Mouse (Mus musculus) ES-E14 (cell line): ENCODE data around the gene Pou6f1. TPM values are rescaled to one million over a fixed set of nuclear protein-coding genes. Genes with fewer than 3 reads are reported as not detected.

ENCODE experiments used
- DNase-seq: peaks from one replicate; pipeline ENCODE4 v3.0.0-alpha.2; 2013; ENCODE audit warnings: low read depth, low spot score
- H3K27ac ChIP-seq: 2 replicates; pipeline ENCODE4 v1.5.1; 2012; ENCODE audit warnings: low read depth, mild to moderate bottlenecking, low read length, moderate library complexity, mixed read lengths; ENCODE audit not compliant: poor library complexity, insufficient read depth, severe bottlenecking
- H3K36me3 ChIP-seq: 2 replicates; pipeline ENCODE4 v1.6.1; 2012; ENCODE audit warnings: mild to moderate bottlenecking, low read length, moderate library complexity, mixed read lengths; ENCODE audit not compliant: control insufficient read depth, poor library complexity, insufficient read depth, severe bottlenecking
- H3K4me1 ChIP-seq, 2 experiments: fragments of 150-350 bp in 1 of 2; sonication (generic) in 1 of 2; 2 replicates each; pipeline ENCODE4 v1.6.1; 2012; ENCODE audit warnings: low read length in 2 of 2, mild to moderate bottlenecking in 1 of 2, mixed read lengths in 1 of 2; ENCODE audit not compliant: control insufficient read depth in 2 of 2, insufficient read depth in 2 of 2, poor library complexity in 1 of 2
- H3K4me3 ChIP-seq, 2 experiments: fragments of 150-350 bp in 1 of 2; sonication (generic) in 1 of 2; 2 replicates each; pipeline ENCODE4 v1.5.1; 2012; ENCODE audit warnings: low read length in 2 of 2, low read depth in 1 of 2, mild to moderate bottlenecking in 1 of 2, mixed read lengths in 1 of 2; ENCODE audit not compliant: insufficient read depth in 1 of 2, poor library complexity in 1 of 2, severe bottlenecking in 1 of 2
- H3K9ac ChIP-seq: 2 replicates; pipeline ENCODE4 v1.6.1; 2012; ENCODE audit warnings: low read depth, mild to moderate bottlenecking, low read length, mixed read lengths; ENCODE audit not compliant: poor library complexity, insufficient read depth, severe bottlenecking
- H3K9me3 ChIP-seq: fragments of 150-350 bp; sonication (generic); 2 replicates; pipeline ENCODE4 v1.6.1; 2012; ENCODE audit warnings: low read depth, mild to moderate bottlenecking, low read length; ENCODE audit not compliant: control insufficient read depth, insufficient read depth
- CHD2 ChIP-seq: IDR thresholded peaks from 2 replicates; pipeline ENCODE4 v1.6.1; 2014; ENCODE audit warnings: mild to moderate bottlenecking, low read depth, low read length, inconsistent platforms
- HCFC1 ChIP-seq: IDR thresholded peaks from 2 replicates; pipeline ENCODE4 v1.6.1; 2012; ENCODE audit warnings: low read length, inconsistent platforms, borderline replicate concordance; ENCODE audit not compliant: insufficient read depth
- MAFK ChIP-seq: IDR thresholded peaks from 2 replicates; pipeline ENCODE4 v1.6.1; 2014; ENCODE audit warnings: mild to moderate bottlenecking, low read depth, low read length, inconsistent platforms; ENCODE audit not compliant: insufficient read depth
- ZC3H11A ChIP-seq: IDR thresholded peaks from 2 replicates; pipeline ENCODE4 v1.6.1; 2012; ENCODE audit warnings: low read depth, mild to moderate bottlenecking, inconsistent platforms, low read length, borderline replicate concordance
- ZNF384 ChIP-seq: IDR thresholded peaks from 2 replicates; pipeline ENCODE4 v1.6.1; 2012; ENCODE audit warnings: low read depth, low read length, inconsistent platforms
- in situ Hi-C, 2 experiments: fragments of 600-800 bp; cut with MboI; formaldehyde crosslinking; loops; one replicate each; pipeline ENCODE4 v1.15.1; 2025; ENCODE audit warnings: low sequenced_read_pairs in 2 of 2, inconsistent platforms in 1 of 2; ENCODE audit not compliant: unreplicated experiment in 2 of 2
- total RNA-seq: library from RNA; depleted of rRNA; stranded (reverse); fragments of 300-350 nt; gene quantifications from 2 replicates; pipeline ENCODE4 v1.2.3, GENCODE M21; 2012

Pou6f1 gene
- total RNA-seq, 1 experiment, result 4.1 TPM

GRCm38 (mm10) chr15:100569239-100569638 is 30.5 kb downstream of the Pou6f1 start:
- Histone ChIP-seq H3K4me3 (no peak overlapping the region), H3K4me1 (no peaks in the 10 kb centered on the region), H3K27ac (no peak overlapping the region), H3K9ac (no peak overlapping the region), H3K9me3 (no peaks in the 10 kb centered on the region), H3K36me3 (no peaks in the 10 kb centered on the region)
- in situ Hi-C loops, result no loop called here
- TF ChIP-seq MAFK (0 out of 2 replicates have a peak, but pooled peaks have one; percentile 33), ZNF384 (no peak)
- no peak for DNase-seq

DNA sequence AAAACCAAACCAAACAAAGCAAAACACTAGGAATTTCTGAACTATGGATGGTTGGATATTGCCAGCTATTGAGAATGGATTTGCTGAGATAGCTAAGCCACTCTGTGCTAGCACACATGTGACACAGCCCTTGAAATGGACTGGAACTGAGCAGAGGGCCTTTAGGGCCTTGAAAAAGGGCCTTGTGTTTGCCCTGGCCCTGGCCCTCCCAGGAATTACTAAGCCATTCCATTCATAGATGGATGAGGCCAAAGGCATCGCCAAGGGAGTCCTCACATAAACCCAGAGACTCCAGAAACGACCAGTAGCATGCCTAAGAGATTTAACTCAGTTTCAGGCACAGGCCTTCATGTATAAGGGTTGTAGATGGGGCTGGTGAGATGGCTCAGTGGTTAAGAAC is 33.3 kb downstream of the Pou6f1 start:
- in situ Hi-C loops, result no loop called here
- TF ChIP-seq ZC3H11A (no peak), MAFK (no peak), ZNF384 (no peak), HCFC1 (no peak), CHD2 (no peak)
- Histone ChIP-seq H3K9me3 (no peaks in the 10 kb centered on the region), H3K9ac (no peak overlapping the region), H3K4me1 (no peaks in the 10 kb centered on the region), H3K27ac (no peak overlapping the region), H3K36me3 (no peaks in the 10 kb centered on the region), H3K4me3 (no peak overlapping the region)
- no peak for DNase-seq

GRCm38 (mm10) chr15:100557705-100558433 is 41.9 kb downstream of the Pou6f1 start:
- H3K9me3 ChIP-seq, result no peaks in the 10 kb centered on the region
- TF ChIP-seq CHD2 (no peak), MAFK (no peak), ZC3H11A (no peak), ZNF384 (no peak), HCFC1 (no peak)
- H3K4me1 ChIP-seq, result no peaks in the 10 kb centered on the region
- no peaks in the 10 kb centered on the region for H3K36me3 ChIP-seq
- no peak overlapping the region for H3K27ac ChIP-seq
- H3K9ac ChIP-seq, result no peak overlapping the region
- in situ Hi-C loops, result no loop called here
- H3K4me3 ChIP-seq, result no peak overlapping the region
- no peak for DNase-seq

GRCm38 (mm10) chr15:100556378-100556777 is 43.4 kb downstream of the Pou6f1 start:
- Histone ChIP-seq H3K27ac (no peak overlapping the region), H3K4me1 (no peaks in the 10 kb centered on the region), H3K9me3 (no peaks in the 10 kb centered on the region), H3K4me3 (no peak overlapping the region), H3K36me3 (no peaks in the 10 kb centered on the region), H3K9ac (no peak overlapping the region)
- in situ Hi-C loops, result no loop called here
- DNase-seq, result no peak
- no peak for TF ChIP-seq CHD2
- no peak for TF ChIP-seq ZC3H11A
- no peak for TF ChIP-seq HCFC1
- TF ChIP-seq ZNF384, result no peak
- TF ChIP-seq MAFK, result no peak

DNA sequence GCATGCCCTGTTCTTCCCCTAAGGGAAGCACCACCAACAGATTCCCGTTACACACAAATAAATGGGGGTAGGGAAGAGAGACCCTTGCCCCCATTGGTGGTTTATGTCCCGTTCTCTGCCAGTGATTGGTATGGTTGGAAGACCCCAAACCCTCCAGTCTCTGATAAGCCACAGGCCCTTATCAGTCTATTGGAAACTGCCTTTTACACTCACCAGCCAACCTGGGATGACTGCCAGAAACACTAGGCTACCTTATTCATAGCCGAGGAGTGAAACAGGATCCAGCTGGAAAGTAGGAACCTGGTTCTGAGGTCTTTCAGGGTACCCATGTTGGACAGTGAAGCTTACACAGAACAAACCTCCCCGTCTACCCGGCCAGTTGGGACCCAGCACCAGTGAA is 43.8 kb downstream of the Pou6f1 start:
- Histone ChIP-seq H3K27ac (no peak overlapping the region), H3K36me3 (no peaks in the 10 kb centered on the region), H3K4me3 (no peak overlapping the region), H3K9me3 (no peaks in the 10 kb centered on the region), H3K9ac (no peak overlapping the region), H3K4me1 (peaks cover 0 to under 1% of the 10 kb centered on the region in 2 experiments; a peak in 1 of 4 replicates)
- DNase-seq, result no peak
- TF ChIP-seq HCFC1 (no peak), MAFK (no peak), CHD2 (no peak), ZC3H11A (no peak), ZNF384 (no peak)
- in situ Hi-C loops, result no loop called here
